Mouse (Mus musculus) urinary bladder, adult 18-20 months (tissue): ENCODE results near the gene Ssbp1.

Experiments
- DNase-seq, 2 experiments: peaks; one replicate each; pipeline ENCODE4 v3.0.0; 2022; ENCODE audit warnings: low spot score in 2 of 2, mixed read lengths in 2 of 2

Gene Ssbp1

GRCm38 (mm10) chr6:40470916-40471719 is at the start of gene Ssbp1:
Ssbp1 (plus strand) TSS chr6:40471352.
- peak; percentile 84 to 87 for DNase-seq

GRCm38 (mm10) chr6:40423013-40423412 is 48.1 kb upstream of the Ssbp1 start:
- no peak for DNase-seq

GRCm38 (mm10) chr6:40423774-40424173 is 47.4 kb upstream of the Ssbp1 start:
- DNase-seq = peak in 1 of 2 experiments; percentile 16

- no peak for DNase-seq
These were observed 43.7 kb upstream of the Ssbp1 start for GRCm38 (mm10) chr6:40427441-40427840.

- no peak for DNase-seq
These were observed 42.5 kb upstream of the Ssbp1 start for GRCm38 (mm10) chr6:40428696-40429095.

GRCm38 (mm10) chr6:40429521-40429931 is 41.6 kb upstream of the Ssbp1 start:
- peak; percentile 11 to 16 for DNase-seq

- no peak for DNase-seq
These were observed 40.9 kb upstream of the Ssbp1 start for GRCm38 (mm10) chr6:40430251-40430650.

GRCm38 (mm10) chr6:40430878-40431277 is 40.3 kb upstream of the Ssbp1 start:
- DNase-seq = no peak

GRCm38 (mm10) chr6:40431356-40431755 is 39.8 kb upstream of the Ssbp1 start:
- no peak for DNase-seq

GRCm38 (mm10) chr6:40431812-40432211 is 39.3 kb upstream of the Ssbp1 start:
- no peak for DNase-seq

GRCm38 (mm10) chr6:40432346-40433275 is 38.5 kb upstream of the Ssbp1 start:
- no peak for DNase-seq

GRCm38 (mm10) chr6:40434697-40435096 is 36.5 kb upstream of the Ssbp1 start:
- no peak for DNase-seq

- peak; percentile 19 to 26 for DNase-seq
These were observed 35.8 kb upstream of the Ssbp1 start for GRCm38 (mm10) chr6:40435151-40436046.

- DNase-seq = peak; percentile 77 to 88
These were observed 35.1 kb upstream of the Ssbp1 start, which contains the start of gene E330009J07Rik for GRCm38 (mm10) chr6:40436047-40436483. E330009J07Rik (minus strand) TSS chr6:40436135.

GRCm38 (mm10) chr6:40438936-40439335 is 32.2 kb upstream of the Ssbp1 start, which contains the start of gene Wee2:
Wee2 (plus strand) TSS chr6:40439088.
- DNase-seq = no peak

- DNase-seq = no peak
These were observed 31.4 kb upstream of the Ssbp1 start for GRCm38 (mm10) chr6:40439731-40440130.

- no peak for DNase-seq
These were observed 29.9 kb upstream of the Ssbp1 start for GRCm38 (mm10) chr6:40441276-40441675.

GRCm38 (mm10) chr6:40441755-40442154 is 29.4 kb upstream of the Ssbp1 start:
- no peak for DNase-seq

GRCm38 (mm10) chr6:40443281-40443928 is 27.7 kb upstream of the Ssbp1 start:
- DNase-seq = no peak

- DNase-seq = no peak
These were observed 22.5 kb upstream of the Ssbp1 start for GRCm38 (mm10) chr6:40448626-40449025.
